Mouse (Mus musculus): ENCODE data around the gene Atp6v0a4.

Atp6v0a4 gene

DNA sequence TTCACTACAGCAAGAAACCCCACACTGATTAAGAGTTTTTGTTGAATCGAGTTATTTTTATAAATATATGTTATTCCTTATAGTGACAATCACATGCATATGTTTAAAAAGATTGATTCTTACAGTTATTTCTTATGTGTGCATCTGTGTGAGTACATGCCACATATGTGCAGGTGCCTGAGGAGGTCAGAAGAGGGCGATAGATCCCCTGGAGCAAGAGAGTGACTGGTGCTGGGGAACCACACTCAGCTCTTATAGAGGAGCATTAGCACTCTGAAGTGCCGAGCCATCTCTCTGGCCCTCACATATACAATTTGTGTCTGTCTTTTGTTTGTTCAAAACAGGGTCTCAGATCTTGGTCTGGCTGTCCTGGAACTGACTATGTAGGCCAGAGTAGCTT is 50.8 kb downstream of the Atp6v0a4 start:
- DNase-seq (ENCODE audit: low spot score) = no peak

DNA sequence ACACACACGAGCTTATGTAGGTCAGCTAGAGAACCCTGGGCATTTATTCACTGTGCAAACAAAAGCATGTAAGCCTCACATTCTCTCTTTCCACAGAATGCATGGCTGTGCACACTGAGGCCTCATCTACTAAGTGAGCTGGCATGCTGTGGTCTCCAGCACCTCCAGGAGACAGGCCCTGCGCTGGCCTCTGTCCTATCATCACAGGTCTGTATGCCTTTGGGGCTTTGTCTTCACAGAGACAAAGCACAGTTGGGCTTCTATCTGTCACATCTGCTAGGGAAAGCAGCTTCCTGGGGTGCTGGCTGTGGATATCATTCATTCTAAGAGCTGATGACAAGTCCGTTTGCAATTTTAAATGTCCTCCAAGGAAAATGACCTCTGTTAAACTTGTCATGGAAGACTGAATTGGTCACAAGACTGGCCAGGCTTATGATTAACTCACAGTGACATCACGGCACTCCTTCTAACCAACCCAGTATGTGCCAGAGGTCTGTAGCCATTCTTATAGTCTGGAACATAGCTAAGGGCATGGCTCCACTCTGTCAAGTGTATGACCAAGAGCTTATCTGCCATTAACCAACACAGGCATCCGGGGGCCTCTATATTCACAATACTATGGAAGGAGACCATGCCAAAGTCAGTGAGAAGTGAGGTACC is 52.1 kb downstream of the Atp6v0a4 start:
- peak; percentile 33 for DNase-seq (ENCODE audit: low spot score)

DNA sequence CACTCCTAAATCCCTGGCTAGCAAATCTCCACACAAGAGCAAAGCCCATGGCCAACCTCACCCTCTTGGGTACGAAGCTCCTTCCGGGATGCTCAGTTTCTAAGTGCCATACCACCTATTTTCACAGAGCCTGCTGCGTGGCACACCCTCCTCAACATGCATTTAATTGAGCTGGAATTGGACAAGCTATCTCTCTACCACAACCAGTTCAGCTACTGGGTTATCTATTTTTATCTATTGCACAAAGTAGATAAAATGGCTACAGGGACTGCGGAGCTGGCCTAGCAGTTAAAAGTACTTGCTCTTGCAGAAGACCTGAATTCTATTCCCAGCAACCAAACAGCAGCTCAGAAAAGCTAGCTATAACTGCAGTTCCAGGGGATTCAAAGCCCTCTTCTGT is 53.1 kb downstream of the Atp6v0a4 start:
- no peak for DNase-seq (ENCODE audit: low spot score)

DNA sequence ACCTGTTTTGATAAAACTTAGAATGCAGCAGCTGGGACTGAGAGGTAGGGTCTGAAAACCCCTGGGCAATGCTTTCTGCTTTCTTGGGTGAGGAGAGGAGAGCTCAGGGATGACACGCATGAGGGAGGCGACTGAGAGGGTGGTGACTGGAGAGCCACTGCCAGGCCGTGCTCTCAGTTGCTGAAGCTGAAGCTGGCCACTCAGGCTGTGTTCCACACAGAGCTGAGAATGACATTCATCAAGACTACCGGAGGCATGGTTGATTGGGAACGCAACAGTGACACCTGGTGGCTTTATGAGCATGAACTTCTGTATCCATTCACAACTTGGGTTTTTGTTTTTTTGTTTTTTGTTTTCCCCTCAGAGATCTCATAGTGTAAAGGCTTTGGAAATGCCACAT is 58.2 kb downstream of the Atp6v0a4 start:
- peak; percentile 92 for DNase-seq (ENCODE audit: low spot score)

DNA sequence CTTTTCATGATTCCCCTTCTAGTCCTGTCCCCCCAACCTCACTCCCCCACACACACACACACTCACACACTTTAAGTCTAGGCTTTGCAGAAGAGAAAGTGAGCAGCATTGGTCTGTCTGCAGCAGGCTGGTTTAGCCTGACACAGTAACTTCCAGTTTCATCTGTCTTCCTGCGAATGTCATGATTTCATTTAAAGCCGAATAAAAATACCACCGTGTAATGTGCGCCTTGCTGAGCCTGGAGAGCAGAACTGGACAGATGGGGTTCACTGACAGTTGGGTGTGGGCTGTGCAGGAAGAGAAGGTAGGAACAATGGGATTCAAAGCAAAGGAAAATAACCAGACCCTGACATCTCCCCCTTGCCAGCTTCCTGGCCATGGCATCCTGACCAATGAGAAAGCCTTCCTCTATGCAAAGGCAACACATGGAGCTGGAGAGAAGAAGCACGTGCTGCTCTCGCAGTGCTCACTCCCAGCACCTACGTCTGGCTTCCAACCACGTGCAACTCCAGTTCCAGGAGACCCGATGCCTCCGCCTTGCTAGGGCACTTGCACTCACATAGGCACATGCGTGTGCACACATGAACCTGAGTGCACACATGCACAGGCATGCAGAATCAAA is 58.8 kb downstream of the Atp6v0a4 start:
- DNase-seq (ENCODE audit: low spot score) = no peak

DNA sequence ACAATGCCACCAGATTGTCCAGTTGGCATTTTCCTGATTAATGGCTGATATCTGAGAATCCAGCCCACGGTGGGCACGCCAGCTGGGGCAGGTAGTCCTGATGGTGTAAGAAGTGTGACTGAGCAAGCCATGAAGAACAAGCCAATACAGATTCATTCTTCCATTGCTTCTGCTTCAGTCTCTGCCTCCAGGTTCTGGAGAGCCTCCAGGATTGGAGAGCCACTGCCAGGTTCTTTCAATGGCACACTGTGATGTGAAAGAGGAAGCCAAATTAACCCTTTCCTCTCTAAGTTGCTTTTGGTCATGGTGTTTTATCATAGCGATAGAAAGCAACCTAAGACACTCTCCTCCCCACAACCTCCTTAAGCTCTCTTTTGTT is 59.3 kb downstream of the Atp6v0a4 start:
- peak; percentile 59 for DNase-seq (ENCODE audit: low spot score)

- DNase-seq (ENCODE audit: low spot score) = no peak
Measured at GRCm38 (mm10) chr6:38064621-38065020, 59.8 kb downstream of the Atp6v0a4 start.

DNA sequence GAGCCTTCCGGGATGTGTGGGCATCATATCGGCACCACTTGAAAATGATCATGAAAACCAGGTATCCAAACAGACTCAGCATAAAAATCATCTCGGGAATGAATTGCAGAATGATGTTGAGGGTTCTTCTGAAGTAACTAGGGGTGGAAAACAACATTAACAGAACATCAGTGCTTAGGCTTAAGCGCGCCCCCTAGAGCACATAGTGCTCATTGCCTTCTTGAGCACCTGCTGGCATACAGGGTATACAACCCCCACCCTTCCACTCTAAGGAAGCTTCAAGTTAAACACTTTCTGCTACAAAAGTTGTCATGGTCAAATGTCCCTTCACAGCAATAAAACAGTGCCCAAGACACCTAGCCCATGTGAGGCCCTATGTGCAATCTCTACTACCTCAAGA is 65.6 kb downstream of the Atp6v0a4 start:
- no peak for DNase-seq (ENCODE audit: low spot score)

- peak; percentile 19 for DNase-seq (ENCODE audit: low spot score)
Measured at GRCm38 (mm10) chr6:38055471-38056330, 68.7 kb downstream of the Atp6v0a4 start.

- DNase-seq (ENCODE audit: low spot score) = no peak
Measured at GRCm38 (mm10) chr6:38049601-38050000, 74.8 kb downstream of the Atp6v0a4 start.

- DNase-seq (ENCODE audit: low spot score) = no peak
Measured at GRCm38 (mm10) chr6:38048800-38049561, 75.4 kb downstream of the Atp6v0a4 start.

DNA sequence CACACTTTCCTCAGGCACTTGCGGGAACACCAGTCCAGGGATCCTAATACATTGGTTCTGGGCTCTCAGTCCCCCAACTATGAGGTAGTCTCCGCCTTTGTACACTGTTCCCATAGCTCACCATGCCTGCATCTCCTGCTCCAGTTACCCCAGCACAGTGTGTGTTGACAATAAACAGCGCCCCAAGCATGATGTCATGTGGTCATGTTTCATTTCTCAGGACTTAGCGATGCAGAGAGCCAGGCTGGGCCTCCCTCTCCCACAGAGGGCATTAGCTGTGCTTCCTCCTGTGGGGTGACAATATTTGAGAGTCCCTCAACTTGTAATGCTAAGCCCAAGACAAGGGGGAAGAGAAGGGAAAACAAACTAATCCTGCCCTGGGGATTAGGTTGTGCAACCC is 76.4 kb downstream of the Atp6v0a4 start:
- peak; percentile 24 for DNase-seq (ENCODE audit: low spot score)

- DNase-seq (ENCODE audit: low spot score) = no peak
Measured at GRCm38 (mm10) chr6:38046838-38047237, 77.5 kb downstream of the Atp6v0a4 start, which contains the start of gene Svopl. Gene Svopl, minus strand, starts transcription at chr6:38046996.

DNA sequence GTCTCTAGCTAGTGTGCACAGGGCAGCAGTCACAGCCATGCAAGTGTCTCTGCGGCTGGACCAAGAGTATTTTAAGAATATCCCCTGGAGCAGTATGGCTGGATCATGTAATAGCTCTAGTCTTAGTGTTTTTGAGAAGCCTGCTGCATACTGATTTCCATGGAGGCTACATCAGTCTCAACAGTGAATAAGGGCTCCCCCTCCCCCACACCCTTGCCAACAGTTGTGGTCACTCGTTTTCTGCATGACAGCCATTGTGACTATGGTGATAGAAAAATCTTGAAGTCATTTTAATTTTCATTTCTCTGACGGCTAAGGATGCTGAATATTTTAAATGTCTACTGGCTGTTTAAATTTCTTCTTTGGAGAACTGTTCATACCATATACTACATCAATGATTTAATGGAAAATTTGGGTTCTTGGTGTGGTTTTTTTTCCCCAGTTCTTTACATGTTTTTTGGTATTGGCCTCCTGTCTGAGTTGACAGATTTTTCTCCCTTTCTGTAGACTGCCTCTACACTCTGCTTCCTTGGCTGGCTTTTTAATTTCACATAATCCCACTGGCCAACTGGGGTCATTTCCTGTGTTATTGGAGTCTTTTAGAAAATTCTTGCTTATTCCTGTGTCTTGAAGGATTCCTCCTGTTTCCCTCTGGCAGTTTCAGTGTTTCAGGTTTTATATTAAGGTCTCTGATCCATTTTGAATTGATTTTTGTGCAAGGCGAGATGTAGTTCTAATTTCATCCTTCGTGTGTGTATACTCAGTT is 91.4 kb downstream of the Atp6v0a4 start:
- DNase-seq (ENCODE audit: low spot score) = no peak

- peak; percentile 14 for DNase-seq (ENCODE audit: low spot score)
Measured at GRCm38 (mm10) chr6:38031924-38032540, 92.4 kb downstream of the Atp6v0a4 start.

DNA sequence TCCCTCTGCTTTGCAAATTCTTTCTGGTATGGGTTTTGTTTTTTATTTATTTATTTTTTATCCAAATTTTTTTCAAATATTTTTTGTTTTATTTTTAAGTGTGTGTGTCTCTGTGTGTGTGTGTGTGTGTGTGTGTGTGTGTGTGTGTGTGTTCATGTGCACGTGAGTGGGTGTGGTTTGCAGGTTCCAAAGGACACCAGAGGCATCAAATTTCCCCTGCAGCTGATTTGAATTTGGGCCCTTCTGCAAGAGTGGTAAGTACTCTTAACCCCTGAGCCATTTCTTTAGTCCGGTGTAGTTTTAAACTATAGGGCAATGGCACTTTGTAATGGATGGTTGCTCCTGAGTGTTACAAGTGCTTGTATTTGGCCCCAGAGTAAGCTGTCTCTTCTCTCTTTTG is 96.2 kb downstream of the Atp6v0a4 start:
- DNase-seq (ENCODE audit: low spot score) = no peak

GRCm38 (mm10) chr6:38027771-38028170 is 96.6 kb downstream of the Atp6v0a4 start:
- no peak for DNase-seq (ENCODE audit: low spot score)

GRCm38 (mm10) chr6:38023284-38023683 is 101.1 kb downstream of the Atp6v0a4 start:
- DNase-seq (ENCODE audit: low spot score) = peak; percentile 17

GRCm38 (mm10) chr6:38021406-38021805 is 103.0 kb downstream of the Atp6v0a4 start:
- DNase-seq (ENCODE audit: low spot score) = no peak

GRCm38 (mm10) chr6:38012829-38013228 is 111.6 kb downstream of the Atp6v0a4 start:
- no peak for DNase-seq (ENCODE audit: low spot score)

GRCm38 (mm10) chr6:38007459-38007858 is 116.9 kb downstream of the Atp6v0a4 start:
- DNase-seq (ENCODE audit: low spot score) = peak; percentile 73
